Mouse (Mus musculus): ENCODE results near the gene Riiad1.

The Riiad1 gene

DNA sequence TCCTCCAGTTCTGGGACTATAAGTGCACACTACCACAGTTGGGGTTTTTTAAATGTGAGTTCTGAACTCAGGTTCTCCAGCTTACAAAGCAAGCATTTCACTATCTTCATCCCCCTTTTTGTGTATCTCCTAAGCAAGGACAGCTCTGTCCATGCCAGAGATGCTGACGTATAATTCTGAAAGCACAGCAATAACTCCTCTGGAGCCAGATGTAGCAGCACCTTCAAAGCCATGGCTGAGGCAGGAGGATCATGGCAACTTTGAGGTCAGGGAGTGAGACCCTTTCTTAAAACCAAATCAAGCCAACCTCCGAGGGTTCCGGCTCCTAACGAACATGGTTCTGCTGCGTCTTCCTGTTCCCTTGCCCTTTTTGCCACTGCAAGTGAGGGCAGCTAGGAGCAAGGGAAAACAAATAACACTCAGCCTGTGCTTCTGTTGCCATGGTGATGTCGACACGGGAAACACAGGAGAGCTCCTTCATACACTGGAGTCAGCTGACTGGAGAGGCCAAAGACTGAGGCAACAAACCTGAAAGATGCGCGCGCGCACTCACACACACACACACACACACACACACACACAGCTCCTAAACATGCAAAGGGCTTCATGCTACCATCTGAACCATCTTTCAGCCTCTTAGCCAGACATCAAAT, 16.1 kb downstream of the Riiad1 start:
- DNase-seq (ENCODE audit: low read depth, low spot score): no peak

DNA sequence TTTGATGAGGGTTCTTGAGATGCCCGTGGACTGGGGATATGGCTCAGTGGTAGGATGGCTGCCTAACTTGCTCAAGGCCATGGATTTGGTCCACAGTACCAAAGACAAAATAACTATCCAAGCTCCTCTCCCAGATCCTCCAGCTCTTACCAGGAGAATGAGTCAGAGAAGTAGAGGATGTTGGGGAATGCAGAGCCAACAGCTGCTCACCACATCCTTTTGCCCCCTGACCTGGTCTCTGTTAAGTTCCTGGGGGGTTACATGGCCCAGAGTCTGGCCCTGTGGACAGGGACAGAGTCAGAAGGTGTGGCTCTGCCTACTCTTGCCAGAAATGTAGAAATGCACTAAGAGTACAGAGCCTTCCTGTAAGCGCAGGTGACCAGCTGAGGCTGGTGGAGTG, 20.3 kb downstream of the Riiad1 start:
- no peak for DNase-seq (ENCODE audit: low read depth, low spot score)

DNA sequence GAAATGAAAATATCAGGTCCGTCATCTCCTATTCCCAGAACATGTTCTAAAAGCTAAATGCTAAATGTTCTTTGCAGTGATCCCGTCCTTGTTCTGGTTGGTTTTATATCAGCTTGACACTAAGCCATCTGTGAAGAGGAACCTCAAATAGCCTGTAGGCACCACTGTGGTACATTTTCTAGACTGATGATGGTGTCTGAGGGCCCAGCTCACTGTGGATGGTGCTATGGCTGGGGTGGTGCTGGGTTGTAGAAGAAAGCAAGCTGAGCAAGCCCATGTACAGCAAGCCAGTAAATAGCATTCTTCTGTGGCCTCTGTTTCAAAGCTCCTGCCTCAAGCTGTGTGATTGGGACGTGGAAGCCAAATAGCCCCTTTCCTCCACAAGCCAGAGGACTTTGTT, 23.1 kb downstream of the Riiad1 start:
- DNase-seq (ENCODE audit: low read depth, low spot score): no peak

GRCm38 (mm10) chr3:94456529-94457000, 23.6 kb downstream of the Riiad1 start:
- peak; percentile 69 for DNase-seq (ENCODE audit: low read depth, low spot score)

GRCm38 (mm10) chr3:94449377-94449776, 30.8 kb downstream of the Riiad1 start:
- DNase-seq (ENCODE audit: low read depth, low spot score): no peak

DNA sequence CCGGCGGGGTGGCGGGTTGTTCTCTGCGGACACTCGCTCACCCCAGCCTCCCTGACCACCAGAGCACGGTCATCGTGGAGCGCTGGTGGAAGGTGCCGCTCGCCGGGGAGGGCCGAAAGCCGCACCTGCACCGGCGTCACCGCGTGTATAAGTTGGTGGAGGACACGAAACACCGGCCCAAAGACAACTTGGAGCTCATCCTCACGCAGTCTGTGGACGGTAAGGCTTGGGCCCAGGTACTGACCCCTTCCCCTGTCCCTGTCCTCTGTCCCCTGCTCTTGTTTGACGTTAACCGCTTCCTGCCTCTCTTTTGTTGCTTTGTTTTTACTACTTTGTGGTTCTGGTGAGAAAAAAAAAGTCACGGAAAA, 36.6 kb downstream of the Riiad1 start, which contains the start of gene Oaz3:
Oaz3 (minus strand) TSS at position 319 of the 368 bp plus-strand sequence.
- DNase-seq (ENCODE audit: low read depth, low spot score): no peak

DNA sequence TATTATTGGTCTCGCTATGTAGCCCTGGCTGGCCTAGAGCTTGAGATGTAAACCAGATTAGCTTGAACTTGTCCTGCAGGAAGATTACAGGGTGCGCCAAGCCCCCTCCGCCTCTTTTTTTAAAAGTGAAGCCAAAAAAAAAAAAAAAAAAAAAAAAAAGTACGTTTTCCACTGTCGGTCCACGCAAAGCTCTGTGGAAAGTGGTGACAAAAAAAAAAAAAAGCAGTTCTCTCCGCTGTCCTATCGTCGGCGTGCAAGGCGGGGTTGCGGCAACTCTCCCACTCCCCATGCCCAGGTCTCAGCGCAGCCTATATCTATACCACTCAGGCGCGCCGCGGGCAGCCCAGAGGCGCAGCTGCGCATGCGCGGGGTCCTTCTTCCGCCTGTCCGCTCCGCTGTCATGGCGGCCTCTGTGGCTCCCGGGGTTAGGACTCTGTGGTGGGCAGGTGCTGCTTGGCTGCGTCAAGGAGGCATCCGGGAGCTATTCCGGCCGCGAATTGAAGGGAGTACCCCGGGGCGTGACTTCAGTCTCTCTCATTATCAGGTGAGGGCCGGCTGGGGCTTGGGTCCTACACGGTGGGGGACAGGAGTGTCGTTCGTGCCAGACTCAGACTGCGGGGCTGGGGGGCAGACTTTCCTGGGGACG, 37.1 kb downstream of the Riiad1 start, which contains the start of gene Mrpl9:
Mrpl9 (plus strand) TSS at position 368 of the 646 bp plus-strand sequence.
- peak; percentile 86 for DNase-seq (ENCODE audit: low read depth, low spot score)

DNA sequence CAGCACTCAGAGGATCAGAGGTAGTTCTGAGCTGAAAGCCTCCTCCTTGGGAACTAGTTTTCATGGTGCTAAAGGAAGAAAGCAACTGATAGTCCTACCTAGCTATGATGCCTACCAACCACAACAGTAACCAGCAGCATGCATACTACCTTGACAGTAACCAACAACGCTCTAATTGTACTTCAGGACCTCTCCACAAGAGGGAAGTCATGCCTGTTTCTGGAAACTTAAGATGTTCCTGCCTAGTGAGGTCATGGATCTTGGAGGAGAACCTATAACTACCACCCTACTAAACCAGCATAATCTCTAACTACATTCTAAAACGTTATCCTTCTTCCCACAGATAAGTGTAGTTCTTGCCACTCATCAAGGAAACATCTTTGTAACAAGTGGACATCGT, 39.0 kb downstream of the Riiad1 start:
- no peak for DNase-seq (ENCODE audit: low read depth, low spot score)

DNA sequence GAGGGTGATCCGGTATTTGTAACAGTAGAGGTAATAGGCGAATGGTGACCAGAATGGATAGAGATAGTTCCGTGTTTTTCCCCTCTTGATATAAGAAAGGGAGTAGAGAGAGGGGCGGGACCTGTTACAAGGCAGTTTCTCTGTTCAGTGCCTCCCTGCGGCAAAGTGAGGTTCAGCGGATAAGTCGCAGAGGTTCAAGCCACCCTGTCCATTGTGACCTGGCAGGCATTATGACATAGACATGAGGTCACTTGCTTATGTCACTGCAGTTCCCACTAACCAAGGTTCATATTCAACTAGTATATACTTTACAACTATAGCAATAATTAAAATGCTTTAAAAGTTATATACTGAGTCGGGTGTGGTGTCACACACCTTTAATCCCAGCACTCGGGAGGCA, 43.7 kb downstream of the Riiad1 start:
- DNase-seq (ENCODE audit: low read depth, low spot score): no peak

GRCm38 (mm10) chr3:94434305-94434704, 45.8 kb downstream of the Riiad1 start:
- DNase-seq (ENCODE audit: low read depth, low spot score): no peak

- no peak for DNase-seq (ENCODE audit: low read depth, low spot score)
Measured at GRCm38 (mm10) chr3:94430980-94431379, 49.2 kb downstream of the Riiad1 start.

Measured in c-Kit-negative CD71-positive TER-119-positive erythroid progenitor cells, embryonic 14.5 days (primary cell).